Mouse (Mus musculus) midbrain, postnatal 0 days (tissue): ENCODE measurements around the gene Ppat. TPM values are rescaled to one million over a fixed set of nuclear protein-coding genes. Genes with fewer than 3 reads are reported as not detected.
A peak's percentile ranks its signal among the peaks of the same experiment; 100 is the strongest.

Source experiments
- ATAC-seq: fragments of 200-750 bp; cut with Nextera tagmentation; 2 replicates; pipeline ENCODE4 v1.8.0; 2017; ENCODE audit warnings: moderate number of reproducible peaks, mild to moderate bottlenecking, moderate TSS enrichment, moderate library complexity; ENCODE audit not compliant: low FRiP score
- DNase-seq: peaks from one replicate; pipeline ENCODE4 v3.0.0-alpha.2; 2015; ENCODE audit warnings: low spot score
- H3K27ac ChIP-seq: fragments of 300-500 bp; sonication (generic); 2 replicates; pipeline ENCODE4 v1.5.1; 2014; ENCODE audit warnings: low read depth, mild to moderate bottlenecking, low read length, mixed read lengths
- H3K27me3 ChIP-seq: fragments of 300-500 bp; sonication (generic); 2 replicates; pipeline ENCODE4 v1.6.1; 2014; ENCODE audit warnings: low read length, control low read depth, mixed read lengths; ENCODE audit not compliant: insufficient read depth
- H3K36me3 ChIP-seq: fragments of 300-500 bp; sonication (generic); 2 replicates; pipeline ENCODE4 v1.6.1; 2014; ENCODE audit warnings: low read length, control low read depth, mixed read lengths; ENCODE audit not compliant: insufficient read depth
- H3K4me1 ChIP-seq: fragments of 300-500 bp; sonication (generic); 2 replicates; pipeline ENCODE4 v1.6.1; 2014; ENCODE audit warnings: mild to moderate bottlenecking, control low read depth, antibody characterized with exemption, low read length, mixed read lengths; ENCODE audit not compliant: insufficient read depth
- H3K4me2 ChIP-seq: fragments of 300-500 bp; sonication (generic); 2 replicates; pipeline ENCODE4 v1.6.1; 2014; ENCODE audit warnings: low read depth, mild to moderate bottlenecking, low read length, mixed read lengths; ENCODE audit not compliant: poor library complexity, severe bottlenecking
- H3K4me3 ChIP-seq: fragments of 300-500 bp; sonication (generic); 2 replicates; pipeline ENCODE4 v1.5.1; 2014; ENCODE audit warnings: low read depth, mild to moderate bottlenecking, low read length, moderate library complexity
- H3K9ac ChIP-seq: fragments of 300-500 bp; sonication (generic); replicated peaks from 2 replicates; pipeline ENCODE4 v1.6.1; 2014; ENCODE audit warnings: mild to moderate bottlenecking, low read length, moderate library complexity, mixed read lengths; ENCODE audit not compliant: poor library complexity, severe bottlenecking
- H3K9me3 ChIP-seq: fragments of 300-500 bp; sonication (generic); 2 replicates; pipeline ENCODE4 v1.6.1; 2016; ENCODE audit warnings: low read length, control low read depth
- CTCF ChIP-seq: IDR thresholded peaks from 2 replicates; pipeline ENCODE4 v1.5.1; 2016; ENCODE audit warnings: antibody characterized with exemption, mild to moderate bottlenecking
- WGBS: fragments of 180-500 bp; shearing (Covaris S2); extraction: QIAGEN DNeasy Blood & Tissue Kit; methylation state at CpG from one replicate; pipeline ENCODE4 v1.1.7; 2014; 5-methylcytosine and 5-hydroxymethylcytosine counted together
- polyA plus RNA-seq: library from polyadenylated mRNA; unstranded; fragments of >200 nt; fragmentation: Nextera tagmentation; extraction: Ambion mirVana; gene quantifications from 2 replicates; pipeline ENCODE4 v1.2.1, GENCODE M21; 2015
- total RNA-seq: library from RNA; depleted of rRNA; stranded (reverse); fragments of >200 nt; gene quantifications from 2 replicates; pipeline ENCODE4 v1.2.3, GENCODE M21; 2014

Gene Ppat
- total and polyA plus RNA-seq, 2 experiments from 2014 or later = 8.2 to 14.0 TPM

DNA sequence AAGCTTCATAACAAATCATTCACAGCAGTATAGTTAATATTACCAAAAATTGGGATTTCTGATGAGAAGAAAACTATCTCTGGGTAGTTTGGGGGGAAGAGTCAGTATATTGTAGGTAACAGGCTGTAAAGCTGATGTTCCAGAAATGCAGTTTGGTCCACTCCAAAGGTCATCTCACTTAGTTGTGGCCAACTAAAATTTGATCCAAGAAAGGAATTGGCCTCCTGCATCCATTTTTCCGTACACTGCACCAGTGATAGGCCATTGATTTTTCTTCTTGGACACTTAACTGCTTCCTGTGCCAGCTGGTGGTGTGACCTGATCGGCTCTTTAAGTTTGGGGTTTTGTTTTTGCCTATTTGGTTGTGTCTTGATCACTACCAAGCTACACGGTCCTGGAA, 2.4 kb upstream of the Ppat start:
- H3K9me3 ChIP-seq = no peaks in the 10 kb centered on the region
- H3K4me2 ChIP-seq = no peak overlapping the region
- TF ChIP-seq CTCF = no peak
- no peak overlapping the region for H3K27ac ChIP-seq
- H3K4me3 ChIP-seq = no peak overlapping the region
- no peak for ATAC-seq
- no peak overlapping the region for H3K9ac ChIP-seq
- 84% methylated on average over 3 of the region's 3 CpGs for WGBS
- peaks cover 10% of the 10 kb centered on the region for H3K4me1 ChIP-seq
- peaks cover 16% of the 10 kb centered on the region for H3K36me3 ChIP-seq
- H3K27me3 ChIP-seq = no peaks in the 10 kb centered on the region
- DNase-seq = no peak

- peak overlapping the region; percentile 90 for H3K4me2 ChIP-seq
- H3K27me3 ChIP-seq = no peaks in the 10 kb centered on the region
- no peak for DNase-seq
- peaks cover 8% of the 10 kb centered on the region; the same call in 1 of the 2 replicates for H3K36me3 ChIP-seq
- H3K4me1 ChIP-seq = peaks cover 10% of the 10 kb centered on the region
- no peak for TF ChIP-seq CTCF
- WGBS = 20% methylated on average over 7 of the region's 7 CpGs
- H3K9me3 ChIP-seq = no peaks in the 10 kb centered on the region
- H3K27ac ChIP-seq = peak overlapping the region; percentile 70; the same call in 1 of the 2 replicates
- ATAC-seq = no peak
- H3K4me3 ChIP-seq = peak overlapping the region; percentile 69
- peak overlapping the region; percentile 73 for H3K9ac ChIP-seq
Observed at GRCm38 (mm10) chr5:76952112-76953040, 998 bp upstream of the Ppat start.

DNA sequence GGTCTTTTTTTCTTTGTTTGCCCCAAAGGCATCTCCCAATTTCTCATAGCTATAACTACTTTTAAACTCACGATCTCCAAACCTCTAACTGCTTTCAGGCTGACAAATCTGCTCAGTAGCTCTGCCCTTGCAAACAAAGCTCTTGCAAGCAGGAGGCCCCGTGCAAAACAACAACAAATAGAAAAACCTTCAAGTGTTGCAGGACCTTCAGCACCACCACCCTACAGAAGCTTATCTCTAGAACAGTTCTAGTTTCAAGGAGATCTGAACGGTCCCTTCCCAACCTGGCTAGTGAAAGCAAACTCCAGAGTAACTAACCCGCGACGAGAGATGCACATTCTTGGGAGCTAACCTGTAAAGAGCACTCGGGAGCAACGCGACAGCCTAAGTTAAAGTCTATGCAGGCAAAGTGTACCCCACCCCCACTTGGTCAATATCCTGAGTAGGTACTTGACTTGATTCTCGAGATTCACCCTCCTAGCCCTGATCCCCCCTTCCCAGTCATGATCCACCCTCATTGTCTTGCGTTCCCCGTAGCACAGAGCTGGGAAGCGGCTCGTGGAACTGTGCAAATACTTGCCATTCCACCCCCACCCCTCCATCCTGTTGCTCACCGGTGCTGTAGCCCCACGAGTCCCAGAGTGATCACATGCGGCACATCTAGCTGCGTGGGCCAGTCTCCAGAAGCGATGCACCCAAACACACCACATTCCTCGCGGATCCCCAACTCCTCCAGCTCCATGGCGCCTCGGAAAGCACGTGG, 854 bp downstream of the Ppat start:
- Histone ChIP-seq H3K27ac (peak overlapping the region; percentile 70), H3K4me2 (peak overlapping the region; percentile 90), H3K27me3 (no peaks in the 10 kb centered on the region), H3K9me3 (no peaks in the 10 kb centered on the region), H3K36me3 (0 out of 2 replicates have a peak, but pooled peaks cover 5% of the 10 kb centered on the region), H3K4me3 (peak overlapping the region; percentile 69), H3K9ac (peak overlapping the region; percentile 73), H3K4me1 (peaks cover 10% of the 10 kb centered on the region)
- DNase-seq (peak; percentile 17), ATAC-seq (no peak)
- TF ChIP-seq CTCF = no peak
- under 1% methylated on average over 24 of the region's 24 CpGs for WGBS

DNA sequence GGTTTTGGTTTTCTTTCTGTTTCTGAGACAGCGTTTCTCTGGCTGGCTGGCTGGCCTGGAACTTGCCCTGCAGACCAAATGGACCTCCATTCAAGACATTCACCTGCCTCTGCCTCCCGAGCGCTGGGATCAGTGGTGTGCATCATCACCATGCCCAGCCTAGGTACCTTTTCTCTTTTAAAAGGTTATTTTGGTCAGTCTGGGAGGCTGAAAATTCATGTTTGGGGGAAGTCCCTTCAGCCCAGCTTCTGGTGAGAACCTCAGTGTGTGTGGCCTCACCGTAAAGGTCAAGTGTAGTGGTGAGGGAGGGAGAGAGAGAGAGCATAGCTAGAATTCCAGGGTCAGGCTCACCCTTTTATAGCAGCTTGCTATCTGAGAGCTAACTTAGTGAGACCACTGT, 3.6 kb downstream of the Ppat start:
- no peak overlapping the region for H3K9ac ChIP-seq
- 95% methylated on average over 4 of the region's 4 CpGs for WGBS
- ATAC-seq = no peak
- 0 out of 2 replicates have a peak, but pooled peaks cover 2% of the 10 kb centered on the region for H3K36me3 ChIP-seq
- no peaks in the 10 kb centered on the region for H3K27me3 ChIP-seq
- peaks cover 9% of the 10 kb centered on the region for H3K4me1 ChIP-seq
- H3K4me2 ChIP-seq = no peak overlapping the region
- no peak for TF ChIP-seq CTCF
- H3K4me3 ChIP-seq = no peak overlapping the region
- no peaks in the 10 kb centered on the region for H3K9me3 ChIP-seq
- DNase-seq = no peak
- no peak overlapping the region for H3K27ac ChIP-seq

GRCm38 (mm10) chr5:76947142-76947541, 4.2 kb downstream of the Ppat start:
- H3K9me3 ChIP-seq = no peaks in the 10 kb centered on the region
- TF ChIP-seq CTCF = no peak
- ATAC-seq = no peak
- WGBS = 92% methylated on average over 4 of the region's 4 CpGs
- no peak overlapping the region for H3K27ac ChIP-seq
- H3K4me2 ChIP-seq = no peak overlapping the region
- H3K27me3 ChIP-seq = no peaks in the 10 kb centered on the region
- H3K4me3 ChIP-seq = no peak overlapping the region
- no peak overlapping the region for H3K9ac ChIP-seq
- H3K36me3 ChIP-seq = 0 out of 2 replicates have a peak, but pooled peaks cover 2% of the 10 kb centered on the region
- H3K4me1 ChIP-seq = 0 out of 2 replicates have a peak, but pooled peaks cover 3% of the 10 kb centered on the region
- DNase-seq = no peak
